Mouse (Mus musculus): ENCODE results near the gene Prrc2b.

Prrc2b gene

DNA sequence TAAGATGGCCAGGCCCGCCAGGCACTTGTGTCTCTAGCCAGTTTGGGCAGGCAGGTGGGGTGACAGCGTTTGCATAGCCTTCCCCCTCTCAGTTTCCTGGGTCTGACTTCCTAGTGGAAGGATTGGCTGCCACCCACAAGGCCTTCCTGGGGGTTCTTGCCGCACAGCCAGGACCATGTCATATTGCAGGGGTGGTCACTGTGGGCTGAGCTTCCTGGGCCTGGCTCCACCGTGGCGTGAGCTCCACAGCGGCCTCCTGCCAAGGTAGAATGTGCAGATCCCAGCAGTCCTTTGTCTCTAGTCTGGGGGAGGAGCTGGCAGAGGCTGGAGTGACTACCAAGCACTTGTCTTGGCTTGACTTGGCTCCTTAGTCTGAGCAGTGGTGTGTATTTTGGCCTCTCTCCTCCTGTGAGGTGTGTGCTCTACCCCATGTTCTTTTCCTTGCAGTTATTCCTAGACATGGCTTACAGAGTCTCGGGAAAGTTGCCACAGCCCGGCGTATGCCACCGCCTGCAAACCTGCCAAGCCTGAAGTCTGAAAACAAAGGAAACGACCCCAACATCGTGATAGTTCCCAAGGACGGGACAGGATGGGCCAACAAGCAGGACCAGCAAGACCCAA lies 31.9 kb downstream of the Prrc2b start:
- peak; percentile 78 for DNase-seq (ENCODE audit: low read depth, low spot score)

DNA sequence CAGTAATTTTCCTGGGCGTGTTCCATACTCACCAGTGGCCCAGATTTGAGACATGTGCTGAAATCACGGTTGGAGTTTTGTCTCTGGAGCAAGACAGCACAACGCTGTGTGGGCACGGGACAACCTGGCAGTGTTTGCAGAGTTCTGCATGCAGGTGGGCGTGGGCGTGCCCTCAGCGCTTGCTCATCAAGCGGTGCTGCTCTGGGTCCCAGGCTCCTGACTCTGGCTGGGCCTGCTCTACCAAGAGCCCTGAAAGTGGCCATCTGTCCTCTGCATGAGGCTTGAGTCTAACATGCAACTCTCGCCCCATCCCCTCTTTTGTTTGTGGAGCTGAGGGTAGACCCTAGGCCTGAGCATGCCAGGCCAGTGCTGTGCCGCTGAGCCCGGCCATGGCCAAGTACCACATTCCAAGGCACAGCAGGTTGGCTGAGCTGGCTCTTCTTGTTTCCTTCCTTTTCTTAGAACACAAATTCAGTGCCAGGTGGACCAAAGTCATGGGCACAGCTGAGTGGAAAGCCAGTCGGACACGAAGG lies 36.2 kb downstream of the Prrc2b start:
- DNase-seq (ENCODE audit: low read depth, low spot score): no peak

DNA sequence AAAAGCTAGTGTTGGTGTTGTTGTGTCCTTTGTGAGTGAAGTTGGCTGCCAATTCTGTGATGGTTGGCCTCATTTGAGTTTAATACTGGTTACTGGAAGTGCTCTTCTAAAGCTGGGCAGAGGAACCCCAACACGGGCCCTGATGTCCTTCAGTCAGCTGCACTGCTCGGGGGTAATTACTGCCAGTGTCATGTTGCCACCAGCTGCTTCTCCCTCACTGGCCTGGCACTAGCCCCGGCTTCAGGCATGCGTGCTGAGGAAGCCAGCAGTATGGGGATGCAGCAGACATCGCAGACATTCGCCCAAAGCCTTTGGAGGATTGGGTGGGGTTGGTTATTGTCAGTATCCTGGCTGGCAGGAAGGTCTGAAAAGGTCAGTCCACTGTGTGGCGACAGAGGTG lies 36.8 kb downstream of the Prrc2b start:
- no peak for DNase-seq (ENCODE audit: low read depth, low spot score)

DNA sequence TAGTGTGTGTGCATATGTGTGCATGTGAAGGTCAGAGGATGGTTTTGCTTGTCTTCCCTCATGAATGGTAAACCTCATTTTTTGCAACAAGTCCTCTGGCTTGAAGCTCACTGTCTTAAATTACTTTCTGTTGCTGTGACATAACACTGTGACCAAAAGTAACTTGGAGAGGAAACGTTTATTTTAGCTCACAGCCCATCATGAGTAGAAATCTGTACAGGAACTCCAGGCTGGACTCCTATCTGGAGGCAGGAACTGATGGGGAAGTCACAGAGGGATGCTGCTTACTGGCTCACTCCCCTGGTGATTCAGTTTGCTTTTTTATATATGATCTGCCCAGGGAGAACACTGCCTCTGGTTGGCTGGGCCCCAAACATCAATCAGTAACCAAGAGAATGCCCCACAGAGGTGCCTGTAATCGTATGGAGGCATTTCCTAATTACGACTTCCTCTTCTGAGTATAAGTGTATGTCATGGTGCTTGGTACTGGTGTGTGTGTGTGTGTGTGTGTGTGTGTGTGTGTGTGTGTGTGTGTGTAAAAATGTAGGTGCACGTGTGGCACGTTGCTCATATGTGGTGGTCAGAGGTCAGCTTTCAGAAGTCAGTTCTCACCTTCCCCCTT lies 38.3 kb downstream of the Prrc2b start:
- DNase-seq (ENCODE audit: low read depth, low spot score): no peak

DNA sequence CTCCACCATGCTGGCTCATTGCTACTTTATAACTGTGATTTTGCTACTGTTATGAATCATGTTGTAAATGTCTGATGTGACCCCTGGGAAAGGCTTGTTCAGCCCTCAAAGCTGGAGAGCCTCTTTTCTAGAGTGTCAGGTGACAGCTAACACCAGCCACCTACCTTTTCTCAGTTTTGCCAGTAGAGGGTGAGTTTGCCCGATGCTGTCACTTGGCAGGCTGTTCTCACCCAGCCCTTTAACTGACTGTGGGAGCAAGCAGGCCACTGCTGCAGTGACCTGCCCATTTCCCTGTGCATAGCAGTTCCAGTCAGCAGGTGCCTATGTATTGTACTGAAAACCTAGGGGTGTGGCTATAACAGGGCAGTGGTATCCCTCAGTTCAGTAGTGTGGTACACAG lies 39.7 kb downstream of the Prrc2b start:
- DNase-seq (ENCODE audit: low read depth, low spot score): no peak

DNA sequence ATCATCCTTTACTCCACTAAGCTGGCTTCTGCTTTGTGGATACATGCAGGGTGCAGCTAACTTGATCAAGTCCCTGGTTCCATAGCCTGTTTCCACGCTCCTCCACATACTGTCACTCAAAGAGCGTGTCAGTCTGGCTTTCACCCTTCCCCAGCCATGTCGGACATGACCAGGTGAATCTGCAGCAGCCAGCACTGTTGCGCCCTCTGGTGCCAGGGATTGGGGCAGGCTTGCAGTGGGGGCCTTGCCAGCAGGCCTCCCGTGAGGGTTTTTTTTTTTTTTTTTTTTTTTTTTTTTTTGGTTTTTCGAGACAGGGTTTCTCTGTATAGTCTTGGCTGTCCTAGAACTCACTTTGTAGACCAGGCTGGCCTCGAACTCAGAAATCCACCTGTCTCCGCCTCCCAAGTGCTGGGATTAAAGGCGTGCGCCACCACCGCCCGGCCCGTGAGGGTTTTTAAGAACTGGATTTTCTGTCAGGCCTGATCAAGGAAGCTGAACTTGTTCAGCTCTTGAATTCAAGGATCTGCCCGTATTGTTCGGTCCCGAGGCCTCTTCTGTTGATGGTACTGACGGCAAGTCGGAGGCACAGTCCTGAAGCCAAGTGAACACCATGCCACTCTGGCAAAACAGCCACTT lies 41.1 kb downstream of the Prrc2b start:
- peak; percentile 83 for DNase-seq (ENCODE audit: low read depth, low spot score)

DNA sequence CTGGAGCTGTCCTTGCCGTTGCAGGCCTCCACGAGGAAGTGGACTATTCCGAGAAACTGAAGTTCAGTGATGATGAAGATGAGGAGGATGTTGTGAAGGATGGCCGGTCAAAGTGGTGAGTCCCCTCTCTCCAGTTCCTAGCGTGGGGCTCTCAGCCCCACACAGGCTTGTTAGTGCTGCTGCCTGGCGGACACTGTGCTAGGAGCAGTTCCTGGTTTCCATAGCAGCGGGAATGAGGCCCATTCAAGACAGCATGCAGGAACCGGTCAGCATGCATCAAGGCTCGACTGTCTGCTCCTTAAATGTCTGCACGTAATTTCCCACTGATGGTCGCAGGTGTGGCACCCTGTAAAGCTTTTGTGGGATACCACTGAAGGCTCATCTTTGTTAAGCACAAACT lies 48.1 kb downstream of the Prrc2b start:
- DNase-seq (ENCODE audit: low read depth, low spot score): no peak

DNA sequence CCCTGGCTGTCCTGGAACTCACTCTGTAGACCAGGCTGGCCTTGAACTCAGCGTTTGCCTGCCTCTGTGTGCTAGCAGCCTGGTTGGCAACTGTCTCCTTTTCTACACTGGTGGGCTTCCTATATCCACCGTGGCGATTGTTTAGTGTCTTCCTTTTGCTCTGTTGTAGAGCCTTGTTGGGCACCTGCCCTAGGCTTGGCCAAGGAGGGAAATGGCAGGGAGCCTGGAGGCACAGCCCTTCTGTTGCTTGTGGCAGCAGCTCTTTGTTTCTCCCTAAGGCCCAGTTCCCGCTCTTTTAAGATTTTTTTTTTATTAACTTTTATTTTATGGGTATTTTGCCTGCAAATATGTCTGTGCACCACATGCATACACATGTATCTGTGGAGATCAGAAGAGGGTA lies 49.2 kb downstream of the Prrc2b start:
- no peak for DNase-seq (ENCODE audit: low read depth, low spot score)

DNA sequence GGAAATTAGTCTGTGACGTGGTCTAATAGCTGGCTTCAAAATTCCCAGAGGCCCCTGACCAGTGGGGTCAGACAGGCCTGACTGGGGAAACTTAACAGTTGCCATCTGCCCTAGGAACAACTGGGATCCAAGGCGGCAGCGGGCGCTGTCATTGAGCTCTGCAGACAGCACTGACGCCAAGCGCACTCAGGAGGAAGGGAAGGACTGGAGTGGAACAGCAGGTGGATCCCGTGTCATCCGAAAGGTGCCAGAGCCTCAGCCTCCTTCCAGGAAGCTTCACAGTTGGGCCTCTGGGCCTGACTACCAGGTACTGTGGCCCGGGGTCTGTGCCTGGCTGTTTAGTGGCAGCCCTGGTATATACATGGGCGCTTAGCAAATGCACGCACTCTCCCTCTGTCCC lies 49.8 kb downstream of the Prrc2b start:
- DNase-seq (ENCODE audit: low read depth, low spot score): no peak

DNA sequence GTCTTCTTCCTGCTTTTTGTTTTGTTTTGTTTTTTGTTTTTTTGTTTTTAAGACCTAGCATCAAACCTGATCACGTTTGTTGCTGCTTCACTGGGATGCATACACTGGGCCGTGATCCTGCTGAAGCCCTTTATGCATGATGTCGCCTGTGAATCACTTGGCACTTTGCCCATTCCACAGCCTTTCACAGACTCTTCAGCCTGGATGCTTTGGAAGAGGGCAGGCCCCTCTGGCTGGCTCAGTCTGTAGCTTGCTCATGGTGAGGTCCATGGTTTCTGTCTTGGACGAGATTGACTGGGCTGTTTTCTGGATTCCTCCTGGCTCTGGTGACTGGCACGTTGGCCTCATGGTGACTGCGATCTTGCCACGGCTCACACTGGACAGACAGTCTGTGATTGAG lies 50.6 kb downstream of the Prrc2b start:
- DNase-seq (ENCODE audit: low read depth, low spot score): no peak

DNA sequence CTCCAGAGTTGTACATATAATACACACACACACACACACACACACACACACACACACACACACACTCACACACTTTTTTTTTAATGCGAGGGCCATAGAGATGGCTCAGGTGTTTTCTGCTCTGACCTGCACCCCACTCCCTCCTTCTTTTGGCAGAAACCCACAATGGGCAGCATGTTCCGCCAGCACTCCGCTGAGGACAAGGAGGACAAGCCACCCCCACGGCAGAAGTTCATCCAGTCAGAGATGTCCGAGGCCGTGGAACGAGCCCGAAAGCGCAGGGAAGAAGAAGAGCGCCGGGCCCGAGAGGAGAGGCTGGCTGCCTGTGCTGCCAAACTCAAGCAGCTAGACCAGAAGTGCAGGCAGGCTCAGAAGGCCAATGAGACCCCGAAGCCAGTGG lies 53.0 kb downstream of the Prrc2b start:
- DNase-seq (ENCODE audit: low read depth, low spot score): no peak

DNA sequence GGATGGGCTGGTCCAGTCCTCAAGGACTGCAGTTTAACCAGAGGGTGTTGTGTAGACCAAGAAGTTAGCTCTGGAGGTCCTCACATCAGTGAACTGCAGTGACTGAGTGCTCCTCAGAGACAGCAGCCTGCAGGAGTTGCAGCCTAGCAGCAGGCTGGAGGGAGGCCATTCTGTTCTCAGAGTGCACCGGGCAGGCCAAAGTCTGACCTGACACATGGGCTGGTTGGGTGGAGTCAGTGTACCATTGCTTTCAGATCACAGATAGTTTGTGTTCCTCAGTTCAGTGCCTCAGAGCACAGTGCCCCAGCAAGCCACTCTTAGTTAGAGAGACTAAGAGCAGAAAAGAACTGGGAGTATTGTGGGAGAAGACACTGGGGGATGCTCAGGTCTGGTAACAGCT lies 56.8 kb downstream of the Prrc2b start:
- no peak for DNase-seq (ENCODE audit: low read depth, low spot score)

DNA sequence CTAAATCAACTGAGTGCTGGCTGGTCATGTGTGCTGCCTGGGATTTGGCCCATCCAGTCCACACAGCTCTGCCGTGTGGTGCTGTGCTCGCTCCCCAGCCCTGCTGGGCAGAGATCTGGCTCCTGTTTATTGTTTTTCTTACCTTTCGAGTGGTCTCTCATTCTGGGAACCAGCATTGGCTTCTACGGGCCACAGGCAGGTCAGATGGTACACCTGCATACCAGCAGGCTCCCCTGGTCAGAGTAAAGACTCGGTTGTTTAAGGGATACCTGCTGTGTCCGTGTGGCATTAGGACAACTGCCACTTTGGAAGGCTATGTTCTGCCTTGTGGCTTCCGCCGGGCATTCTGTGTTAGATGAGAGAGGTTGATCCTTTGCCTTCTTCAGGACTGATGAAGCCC lies 60.8 kb downstream of the Prrc2b start:
- no peak for DNase-seq (ENCODE audit: low read depth, low spot score)

DNA sequence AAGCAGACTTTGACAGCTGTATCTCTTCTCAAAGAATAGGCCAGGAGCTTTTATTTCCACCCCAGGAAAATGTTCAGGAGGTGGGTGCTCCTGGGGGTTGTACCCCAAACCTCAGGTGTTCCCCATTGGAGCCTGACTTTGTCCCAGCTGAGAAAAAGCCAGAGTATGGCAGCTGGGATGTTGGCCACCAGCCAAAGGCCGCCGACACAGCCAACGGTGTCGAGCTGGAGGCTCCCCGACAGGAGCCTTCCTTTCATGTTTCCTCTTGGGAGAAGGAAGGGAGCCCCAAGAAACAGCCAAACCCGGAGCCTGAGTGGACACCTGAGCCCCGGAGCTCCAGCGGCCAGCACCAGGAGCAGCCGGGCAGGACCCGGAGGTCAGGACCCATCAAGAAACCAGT lies 62.1 kb downstream of the Prrc2b start:
- DNase-seq (ENCODE audit: low read depth, low spot score): no peak

DNA sequence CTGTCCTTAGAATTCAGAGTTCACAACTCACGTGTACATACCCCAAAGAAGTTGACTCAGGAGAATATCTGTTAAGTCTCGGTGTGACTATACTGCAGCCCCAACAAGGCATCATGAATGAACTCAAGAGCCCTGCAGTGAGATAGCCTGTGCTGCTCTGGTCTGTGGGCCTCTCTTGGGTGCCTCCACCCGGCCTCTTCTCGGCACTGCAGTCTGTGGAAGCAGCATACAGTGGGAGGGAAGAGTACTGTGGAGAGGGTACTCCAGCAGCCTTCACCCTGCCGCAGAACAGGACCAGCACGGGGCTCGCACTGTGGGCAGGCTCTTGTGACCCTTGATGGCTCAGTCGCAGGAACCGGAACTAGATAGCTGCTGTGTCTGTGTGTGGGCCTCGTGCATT lies 64.7 kb downstream of the Prrc2b start:
- DNase-seq (ENCODE audit: low read depth, low spot score): peak; percentile 59

DNA sequence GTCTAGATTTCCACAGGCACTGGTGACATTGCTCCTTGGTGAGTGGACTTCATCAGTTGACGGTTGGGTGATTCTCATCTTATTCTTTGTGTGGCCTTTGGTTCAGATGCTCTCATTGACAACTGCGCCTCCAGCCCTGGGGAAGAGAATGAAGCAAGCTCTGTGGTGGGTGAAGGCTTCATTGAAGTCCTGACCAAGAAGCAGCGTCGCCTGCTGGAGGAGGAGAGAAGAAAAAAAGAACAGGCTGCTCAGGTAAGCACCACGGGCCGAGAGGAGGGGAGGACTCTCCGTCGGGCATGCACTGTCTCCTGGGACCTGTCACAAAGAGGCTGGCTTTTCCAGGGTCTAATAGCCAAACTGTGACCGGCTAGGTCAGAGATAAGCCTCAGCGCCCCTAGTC lies 65.6 kb downstream of the Prrc2b start:
- peak; percentile 60 for DNase-seq (ENCODE audit: low read depth, low spot score)

DNA sequence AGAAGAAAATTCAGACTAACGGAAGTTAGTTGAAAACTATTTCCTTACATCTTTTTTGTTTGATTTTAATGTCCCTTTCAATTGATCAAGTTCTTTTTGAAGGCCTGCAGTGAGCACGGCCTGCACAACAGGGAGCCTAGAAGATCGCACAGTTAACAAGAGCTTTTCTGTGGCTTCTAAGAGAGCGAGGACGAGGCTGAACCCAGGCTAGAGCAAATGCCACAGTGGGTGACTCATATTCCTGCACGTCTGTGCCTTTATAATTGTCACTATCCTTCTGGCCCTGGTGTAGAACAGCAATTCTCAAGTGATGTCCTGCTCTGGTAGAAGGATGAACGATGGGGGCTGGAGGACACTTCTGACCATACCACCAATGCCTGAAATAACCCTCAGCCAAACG lies 66.8 kb downstream of the Prrc2b start:
- DNase-seq (ENCODE audit: low read depth, low spot score): no peak

DNA sequence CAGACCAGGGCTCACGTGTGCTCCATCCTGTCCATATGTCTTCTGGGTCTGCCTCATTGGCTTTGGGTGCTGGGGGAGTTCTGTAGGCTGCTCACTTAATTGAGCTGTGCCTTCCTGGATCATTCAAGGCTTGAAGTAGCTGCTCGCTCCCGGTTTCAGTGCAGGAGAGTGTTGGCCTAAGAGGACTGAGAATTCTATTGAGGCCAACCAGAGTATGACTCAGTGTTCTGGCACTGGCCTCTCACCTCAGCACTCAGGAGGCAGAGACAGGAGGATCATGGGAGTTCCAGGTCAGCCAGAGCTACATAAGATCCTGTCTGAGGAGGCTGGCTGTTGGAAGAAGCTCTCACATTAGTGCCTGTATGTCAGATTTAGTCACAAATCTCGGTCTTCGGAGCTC lies 67.2 kb downstream of the Prrc2b start:
- DNase-seq (ENCODE audit: low read depth, low spot score): no peak

DNA sequence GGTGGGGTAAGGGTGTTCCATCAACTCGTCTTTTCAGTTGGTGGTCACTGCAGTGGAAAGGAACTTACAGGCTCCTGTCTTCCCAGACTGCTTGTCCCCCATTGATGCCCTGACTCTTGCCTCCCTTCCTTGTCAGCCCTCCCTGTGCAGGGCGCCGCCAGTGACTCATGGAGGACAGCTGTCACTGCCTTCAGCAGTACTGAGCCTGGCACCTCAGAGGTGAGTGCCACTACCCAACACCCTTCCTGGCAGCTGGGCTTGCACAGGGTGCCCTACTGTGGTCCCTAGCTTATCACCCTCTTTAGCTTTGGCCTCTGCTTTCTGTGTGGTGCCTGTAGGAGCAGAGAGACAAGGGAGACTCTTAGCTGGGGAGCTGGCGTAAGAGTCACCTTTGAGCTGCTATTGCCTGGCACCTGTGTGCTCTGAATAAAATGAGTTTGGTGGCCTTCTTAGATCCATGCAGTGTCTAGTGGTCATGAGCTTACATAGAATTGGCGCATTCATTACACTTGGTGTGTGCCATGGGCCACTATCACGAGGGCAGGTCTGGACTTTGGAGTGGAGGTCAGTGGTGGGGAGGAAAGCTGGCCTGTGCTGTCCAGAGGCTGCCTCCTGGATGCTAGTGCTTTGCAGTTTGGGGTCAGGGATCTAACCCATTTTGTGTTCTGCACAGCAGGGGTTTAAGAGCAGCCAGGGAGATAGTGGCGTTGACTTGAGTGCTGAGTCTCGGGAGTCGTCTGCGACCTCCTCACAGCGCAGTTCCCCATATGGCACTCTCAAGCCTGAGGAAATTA lies 67.9 kb downstream of the Prrc2b start:
- DNase-seq (ENCODE audit: low read depth, low spot score): no peak

DNA sequence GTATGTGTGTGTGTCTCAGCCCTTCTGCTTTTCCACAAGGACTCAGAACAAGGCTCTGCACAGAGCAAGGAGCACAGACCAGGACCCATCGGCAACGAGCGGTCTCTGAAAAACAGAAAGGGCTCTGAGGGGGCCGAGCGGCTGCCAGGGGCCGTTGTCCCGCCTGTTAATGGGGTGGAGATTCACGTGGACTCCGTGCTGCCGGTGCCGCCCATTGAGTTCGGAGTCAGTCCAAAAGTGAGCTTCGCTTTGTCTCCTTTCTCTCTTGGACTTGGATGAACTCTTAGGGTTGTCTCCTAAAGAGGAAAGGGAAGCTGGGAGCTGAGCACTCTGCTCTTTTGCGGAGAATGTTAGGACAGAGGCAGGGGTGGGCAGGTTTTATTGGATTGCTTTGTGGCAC lies 68.6 kb downstream of the Prrc2b start:
- no peak for DNase-seq (ENCODE audit: low read depth, low spot score)

DNA sequence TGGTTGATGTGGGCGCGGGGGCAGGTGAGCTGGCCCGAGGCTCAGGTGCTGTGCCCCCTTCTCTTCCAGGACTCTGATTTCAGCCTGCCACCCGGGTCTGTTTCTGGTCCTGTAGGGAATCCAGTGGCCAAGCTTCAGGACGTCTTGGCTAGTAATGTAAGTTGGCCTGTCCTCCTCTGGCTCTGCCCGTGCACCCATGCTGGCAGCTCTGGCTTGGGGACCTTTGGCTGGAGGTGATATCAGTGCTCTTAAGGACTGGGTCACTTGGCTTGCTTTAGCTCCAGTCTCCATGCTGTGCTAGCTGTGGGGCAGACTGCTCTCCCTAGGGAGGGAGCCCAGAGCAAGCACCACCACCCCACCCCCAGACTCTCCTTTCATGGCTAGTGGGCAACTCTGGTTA lies 69.1 kb downstream of the Prrc2b start:
- DNase-seq (ENCODE audit: low read depth, low spot score): no peak

DNA sequence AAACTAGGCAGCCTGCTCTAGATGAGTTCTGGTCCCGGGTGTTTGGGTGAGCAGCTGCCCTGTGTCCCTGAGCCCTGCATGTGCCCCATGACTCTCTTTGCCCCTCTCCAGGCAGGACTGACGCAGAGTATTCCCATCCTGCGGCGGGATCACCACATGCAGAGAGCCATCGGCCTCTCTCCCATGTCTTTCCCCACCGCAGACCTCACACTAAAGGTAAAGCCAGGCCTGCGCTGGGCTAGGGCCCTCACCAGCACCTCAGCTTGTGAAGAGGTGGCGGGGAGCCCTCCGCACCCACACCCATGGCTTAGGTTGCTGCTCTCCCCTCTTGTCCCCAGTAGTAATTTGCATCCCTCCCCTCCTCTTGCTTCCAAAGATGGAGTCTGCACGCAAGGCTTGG lies 70.1 kb downstream of the Prrc2b start:
- no peak for DNase-seq (ENCODE audit: low read depth, low spot score)
